Mouse (Mus musculus): ENCODE results near the gene Pitpnm3.

Gene Pitpnm3

DNA sequence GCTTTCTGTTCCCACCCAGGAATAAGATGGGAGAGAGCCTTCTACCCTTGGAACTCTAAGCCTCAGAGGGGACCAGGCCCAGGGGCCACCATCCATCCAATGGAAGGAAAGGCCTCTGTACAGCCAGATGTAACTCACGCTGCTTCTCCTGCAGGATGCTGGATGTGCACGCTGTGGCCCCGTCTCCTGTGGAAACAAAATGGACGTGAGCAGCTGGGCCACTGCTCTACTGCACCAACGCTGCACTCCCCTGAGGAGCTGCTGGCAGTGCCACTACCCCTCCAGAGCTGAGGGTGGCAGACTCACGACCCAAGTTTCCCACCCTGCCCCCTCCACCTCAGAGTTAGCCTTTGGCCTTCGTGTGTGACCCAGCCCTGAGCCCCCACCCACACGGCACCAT, 43.2 kb downstream of the Pitpnm3 start:
- no peak for DNase-seq (ENCODE audit: low read depth, low spot score)
- H3K27me3 ChIP-seq (ENCODE audit: control insufficient read depth, insufficient read depth, low read length, poor library complexity, severe bottlenecking), result no peaks in the 10 kb centered on the region

DNA sequence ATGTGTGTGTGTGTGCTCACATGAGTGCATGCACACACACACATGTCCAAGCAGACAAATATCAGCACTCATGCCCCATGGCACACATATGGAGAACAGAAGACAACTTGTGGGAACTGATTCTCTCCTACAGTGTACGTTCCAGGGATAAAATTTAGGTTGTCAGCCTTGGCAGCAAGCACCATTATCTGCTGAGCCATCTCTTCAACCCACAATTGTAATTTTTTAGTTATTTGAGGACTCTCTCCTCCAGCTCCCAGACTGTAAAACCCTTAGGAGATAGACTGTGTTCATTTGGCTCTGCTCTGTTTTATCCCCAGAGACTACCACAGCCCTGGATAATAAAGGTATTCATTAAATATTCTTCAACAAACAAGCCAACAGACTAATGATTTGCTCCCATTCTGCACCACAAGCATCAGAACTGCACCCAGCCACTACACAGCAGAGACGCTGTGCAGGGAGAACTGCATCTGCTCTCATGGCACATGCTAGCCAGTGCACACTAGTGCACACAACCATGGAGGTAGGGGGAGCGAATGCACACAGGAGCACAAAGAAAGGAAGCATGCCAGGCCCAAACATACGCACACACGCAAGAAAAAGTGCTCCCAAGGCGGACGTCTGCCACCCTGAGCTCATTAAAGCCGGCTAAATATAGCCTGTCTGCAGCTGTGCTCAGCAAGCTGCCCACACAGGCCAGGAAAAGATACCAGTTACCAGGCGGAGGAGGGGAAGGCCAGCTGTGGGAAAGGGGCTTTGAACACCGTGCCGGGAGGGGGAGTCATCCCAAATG, 49.1 kb downstream of the Pitpnm3 start:
- Histone ChIP-seq H3K27me3 (ENCODE audit: control insufficient read depth, insufficient read depth, low read length, poor library complexity, severe bottlenecking) (no peaks in the 10 kb centered on the region), H3K36me3 (ENCODE audit: control insufficient read depth, insufficient read depth, low read length, poor library complexity, severe bottlenecking) (no peaks in the 10 kb centered on the region)
- DNase-seq (ENCODE audit: low read depth, low spot score), result no peak

More for the DNA sequence above, 43.2 kb downstream of the Pitpnm3 start:
- no peaks in the 10 kb centered on the region for H3K36me3 ChIP-seq (ENCODE audit: control insufficient read depth, insufficient read depth, low read length, poor library complexity, severe bottlenecking)

GRCm38 (mm10) chr11:72084337-72084736, 51.2 kb downstream of the Pitpnm3 start:
- no peak for DNase-seq (ENCODE audit: low read depth, low spot score)
- H3K27me3 ChIP-seq (ENCODE audit: control insufficient read depth, insufficient read depth, low read length, poor library complexity, severe bottlenecking), result no peaks in the 10 kb centered on the region
- H3K36me3 ChIP-seq (ENCODE audit: control insufficient read depth, insufficient read depth, low read length, poor library complexity, severe bottlenecking), result no peaks in the 10 kb centered on the region

DNA sequence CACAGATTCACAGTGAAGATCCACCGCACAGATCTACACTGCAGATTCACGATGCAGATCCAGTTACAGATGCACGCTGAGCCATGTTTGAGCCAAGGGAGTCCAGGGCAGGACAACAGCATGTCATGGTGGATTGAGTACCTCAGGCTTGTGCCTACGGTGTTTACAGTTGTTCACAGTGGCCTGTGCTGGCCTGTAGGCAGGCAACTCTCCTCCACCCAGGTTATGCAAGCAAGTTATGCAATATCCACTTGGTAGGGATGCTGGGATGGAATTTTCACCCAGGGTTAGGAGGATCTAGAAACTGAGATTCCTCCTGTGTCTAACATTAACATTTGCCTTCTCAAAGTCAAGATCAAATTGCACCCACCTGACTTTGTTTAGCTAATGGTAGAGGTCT, 53.0 kb downstream of the Pitpnm3 start:
- Histone ChIP-seq H3K36me3 (ENCODE audit: control insufficient read depth, insufficient read depth, low read length, poor library complexity, severe bottlenecking) (no peaks in the 10 kb centered on the region), H3K27me3 (ENCODE audit: control insufficient read depth, insufficient read depth, low read length, poor library complexity, severe bottlenecking) (no peaks in the 10 kb centered on the region)
- DNase-seq (ENCODE audit: low read depth, low spot score), result no peak

GRCm38 (mm10) chr11:72080461-72080860, 55.1 kb downstream of the Pitpnm3 start:
- H3K36me3 ChIP-seq (ENCODE audit: control insufficient read depth, insufficient read depth, low read length, poor library complexity, severe bottlenecking), result no peaks in the 10 kb centered on the region
- no peaks in the 10 kb centered on the region for H3K27me3 ChIP-seq (ENCODE audit: control insufficient read depth, insufficient read depth, low read length, poor library complexity, severe bottlenecking)
- no peak for DNase-seq (ENCODE audit: low read depth, low spot score)

GRCm38 (mm10) chr11:72078647-72079046, 56.9 kb downstream of the Pitpnm3 start:
- Histone ChIP-seq H3K36me3 (ENCODE audit: control insufficient read depth, insufficient read depth, low read length, poor library complexity, severe bottlenecking) (no peaks in the 10 kb centered on the region), H3K27me3 (ENCODE audit: control insufficient read depth, insufficient read depth, low read length, poor library complexity, severe bottlenecking) (no peaks in the 10 kb centered on the region)
- DNase-seq (ENCODE audit: low read depth, low spot score), result no peak

DNA sequence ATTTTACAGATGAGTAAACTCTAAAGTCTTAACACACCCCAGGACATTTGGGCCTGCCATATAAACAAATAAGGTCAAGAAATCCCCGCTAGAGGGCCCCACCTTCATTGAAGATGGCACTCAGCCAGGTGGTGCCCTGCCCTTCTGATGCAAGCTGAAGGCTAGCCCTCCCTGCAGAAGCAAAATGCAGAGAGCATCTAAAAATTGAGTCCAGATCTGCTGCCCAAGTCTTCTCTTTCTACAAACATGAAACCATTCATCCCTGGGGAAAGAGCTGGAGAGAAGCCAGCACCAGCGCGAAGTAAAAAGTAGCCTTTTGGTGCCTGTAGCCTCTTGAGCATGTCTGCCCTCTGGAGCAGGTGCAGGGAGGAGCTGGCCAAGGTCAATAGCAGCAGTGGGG, 57.5 kb downstream of the Pitpnm3 start:
- no peaks in the 10 kb centered on the region for H3K27me3 ChIP-seq (ENCODE audit: control insufficient read depth, insufficient read depth, low read length, poor library complexity, severe bottlenecking)
- DNase-seq (ENCODE audit: low read depth, low spot score), result no peak
- no peaks in the 10 kb centered on the region for H3K36me3 ChIP-seq (ENCODE audit: control insufficient read depth, insufficient read depth, low read length, poor library complexity, severe bottlenecking)

DNA sequence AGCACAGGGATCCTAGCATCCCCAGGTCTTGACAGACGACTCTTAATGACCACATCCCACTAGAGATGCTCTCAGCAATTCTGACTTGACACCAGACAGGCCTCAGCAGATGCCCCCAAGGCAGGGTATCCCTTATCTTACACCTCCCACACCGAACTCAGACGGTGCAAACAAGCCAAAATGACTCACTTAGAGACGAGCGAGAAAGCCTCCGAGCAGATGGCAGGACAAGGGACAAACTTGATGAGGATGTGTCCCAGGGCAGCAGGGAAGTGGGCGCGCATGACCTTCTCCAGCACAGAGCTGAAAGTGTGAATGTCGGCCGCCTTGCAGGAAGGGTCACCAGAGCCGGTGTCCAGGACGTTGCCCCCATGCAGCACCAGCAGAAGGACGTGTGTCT, 61.3 kb downstream of the Pitpnm3 start:
- H3K36me3 ChIP-seq (ENCODE audit: control insufficient read depth, insufficient read depth, low read length, poor library complexity, severe bottlenecking), result no peaks in the 10 kb centered on the region
- no peaks in the 10 kb centered on the region for H3K27me3 ChIP-seq (ENCODE audit: control insufficient read depth, insufficient read depth, low read length, poor library complexity, severe bottlenecking)
- no peak for DNase-seq (ENCODE audit: low read depth, low spot score)

- DNase-seq (ENCODE audit: low read depth, low spot score), result no peak
- no peaks in the 10 kb centered on the region for H3K27me3 ChIP-seq (ENCODE audit: control insufficient read depth, insufficient read depth, low read length, poor library complexity, severe bottlenecking)
- H3K36me3 ChIP-seq (ENCODE audit: control insufficient read depth, insufficient read depth, low read length, poor library complexity, severe bottlenecking), result no peaks in the 10 kb centered on the region
Observed at GRCm38 (mm10) chr11:72072331-72072905, 63.2 kb downstream of the Pitpnm3 start.

DNA sequence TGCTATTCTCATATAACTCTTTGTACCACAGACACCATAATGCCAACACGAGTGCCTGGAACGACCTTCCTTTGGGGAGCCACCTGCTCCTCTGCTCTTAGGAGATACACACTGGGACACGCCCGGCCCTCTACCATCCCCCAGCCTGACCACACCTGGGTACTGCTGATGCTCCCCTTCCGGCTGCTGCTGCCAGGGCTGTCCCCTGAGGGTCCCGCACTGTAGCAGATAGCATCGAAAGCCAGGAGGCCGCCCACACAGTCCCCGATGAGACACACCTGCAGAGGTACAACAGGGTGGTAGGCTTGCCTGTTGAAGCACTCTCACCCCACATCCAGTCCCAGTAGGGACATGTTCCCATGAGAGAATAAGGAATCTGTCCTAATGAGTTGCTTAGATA, 64.8 kb downstream of the Pitpnm3 start:
- no peak for DNase-seq (ENCODE audit: low read depth, low spot score)
- H3K36me3 ChIP-seq (ENCODE audit: control insufficient read depth, insufficient read depth, low read length, poor library complexity, severe bottlenecking), result no peaks in the 10 kb centered on the region
- H3K27me3 ChIP-seq (ENCODE audit: control insufficient read depth, insufficient read depth, low read length, poor library complexity, severe bottlenecking), result no peaks in the 10 kb centered on the region

DNA sequence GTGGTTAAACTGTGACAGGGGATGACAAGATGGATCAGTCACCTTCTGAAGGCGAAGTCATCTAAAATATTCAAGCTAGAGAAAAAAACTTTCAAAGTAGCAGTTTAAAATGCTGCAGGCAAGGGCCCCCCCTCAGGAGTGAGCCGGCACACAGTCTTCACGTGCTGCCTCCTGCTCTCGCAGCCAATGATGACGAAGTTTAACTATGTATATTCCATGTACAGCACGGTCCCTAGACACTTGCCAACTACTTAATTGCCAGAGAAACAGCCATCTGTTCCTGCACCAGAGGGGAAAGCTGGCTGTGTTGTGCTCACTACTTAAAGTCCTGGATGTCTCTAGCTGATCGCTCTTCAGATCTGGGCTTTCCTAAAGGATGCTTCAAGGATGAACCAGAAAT, 67.6 kb downstream of the Pitpnm3 start:
- Histone ChIP-seq H3K27me3 (ENCODE audit: control insufficient read depth, insufficient read depth, low read length, poor library complexity, severe bottlenecking) (no peaks in the 10 kb centered on the region), H3K36me3 (ENCODE audit: control insufficient read depth, insufficient read depth, low read length, poor library complexity, severe bottlenecking) (no peaks in the 10 kb centered on the region)
- no peak for DNase-seq (ENCODE audit: low read depth, low spot score)

DNA sequence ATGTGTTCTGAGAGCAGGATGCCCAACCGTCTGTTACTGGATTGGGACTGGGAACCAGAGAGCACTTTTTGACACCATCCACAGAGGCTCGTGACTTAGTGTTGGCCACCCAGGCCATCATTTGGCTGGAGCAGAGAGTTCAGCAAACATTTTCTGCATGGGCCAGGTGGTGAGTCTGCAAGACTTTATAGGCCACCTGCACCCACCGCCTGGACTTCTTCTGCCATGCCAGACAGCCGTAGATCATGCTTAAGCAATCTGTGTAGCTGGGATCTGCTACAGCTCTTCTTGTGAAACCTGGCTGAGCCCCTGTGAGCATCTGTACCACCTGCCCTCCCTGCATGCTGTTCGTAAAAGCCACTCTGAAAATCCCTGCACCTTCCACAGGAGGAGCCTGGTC, 68.3 kb downstream of the Pitpnm3 start:
- Histone ChIP-seq H3K36me3 (ENCODE audit: control insufficient read depth, insufficient read depth, low read length, poor library complexity, severe bottlenecking) (no peaks in the 10 kb centered on the region), H3K27me3 (ENCODE audit: control insufficient read depth, insufficient read depth, low read length, poor library complexity, severe bottlenecking) (no peaks in the 10 kb centered on the region)
- DNase-seq (ENCODE audit: low read depth, low spot score), result no peak

- H3K36me3 ChIP-seq (ENCODE audit: control insufficient read depth, insufficient read depth, low read length, poor library complexity, severe bottlenecking), result no peaks in the 10 kb centered on the region
- DNase-seq (ENCODE audit: low read depth, low spot score), result peak; percentile 43
- no peaks in the 10 kb centered on the region for H3K27me3 ChIP-seq (ENCODE audit: control insufficient read depth, insufficient read depth, low read length, poor library complexity, severe bottlenecking)
Observed at GRCm38 (mm10) chr11:72066330-72066729, 69.2 kb downstream of the Pitpnm3 start.

DNA sequence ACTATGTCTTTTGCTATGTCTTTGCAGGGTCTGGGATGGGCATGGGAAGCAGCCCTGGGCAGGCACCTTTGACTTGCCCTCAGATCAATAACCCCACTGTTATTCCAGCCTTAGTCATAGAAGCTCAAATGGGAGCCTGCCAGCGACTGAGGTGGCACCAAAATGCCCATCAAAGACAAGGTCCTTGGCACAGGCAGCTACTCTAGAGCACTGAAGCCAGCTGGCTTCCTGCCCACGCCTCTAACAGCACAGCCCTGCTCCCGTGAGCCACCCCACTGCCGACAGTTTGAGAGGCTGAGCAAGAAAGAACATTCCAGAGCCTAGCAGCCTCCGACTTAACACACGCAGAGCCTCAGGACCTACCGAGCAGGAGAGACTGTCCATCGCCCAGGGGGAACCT, 70.5 kb downstream of the Pitpnm3 start:
- no peaks in the 10 kb centered on the region for H3K36me3 ChIP-seq (ENCODE audit: control insufficient read depth, insufficient read depth, low read length, poor library complexity, severe bottlenecking)
- DNase-seq (ENCODE audit: low read depth, low spot score), result no peak
- H3K27me3 ChIP-seq (ENCODE audit: control insufficient read depth, insufficient read depth, low read length, poor library complexity, severe bottlenecking), result no peaks in the 10 kb centered on the region

GRCm38 (mm10) chr11:72064414-72064813, 71.2 kb downstream of the Pitpnm3 start:
- H3K36me3 ChIP-seq (ENCODE audit: control insufficient read depth, insufficient read depth, low read length, poor library complexity, severe bottlenecking), result no peaks in the 10 kb centered on the region
- no peaks in the 10 kb centered on the region for H3K27me3 ChIP-seq (ENCODE audit: control insufficient read depth, insufficient read depth, low read length, poor library complexity, severe bottlenecking)
- DNase-seq (ENCODE audit: low read depth, low spot score), result no peak
